Mouse (Mus musculus) layer of hippocampus, postnatal 10 days (tissue): ENCODE results near the gene Card10. TPM values are rescaled to one million over a fixed set of nuclear protein-coding genes. Genes with fewer than 3 reads are reported as not detected.
"Not testable (repeated sequence)": the region's sequence is repeated elsewhere in the genome, so short reads cannot be mapped to it uniquely, and the experiment has no call there.

Experiments
- DNase-seq, 2 experiments: peaks; one replicate each; pipeline ENCODE4 v3.0.0; 2021; ENCODE audit warnings: low spot score in 2 of 2
- long read RNA-seq: library from polyadenylated mRNA; stranded (forward); transcript quantifications from one replicate; pipeline ENCODE4 v2.0.0, GENCODE M21; 2023
- total RNA-seq, 2 experiments: library from RNA; stranded (reverse); gene quantifications; 2 replicates each; pipeline ENCODE4 v1.2.3; 2021

Card10 gene
- total RNA-seq: 1 to 10 TPM; 5.8 to 6.0 TPM
- long read RNA-seq: 0 reads

DNA sequence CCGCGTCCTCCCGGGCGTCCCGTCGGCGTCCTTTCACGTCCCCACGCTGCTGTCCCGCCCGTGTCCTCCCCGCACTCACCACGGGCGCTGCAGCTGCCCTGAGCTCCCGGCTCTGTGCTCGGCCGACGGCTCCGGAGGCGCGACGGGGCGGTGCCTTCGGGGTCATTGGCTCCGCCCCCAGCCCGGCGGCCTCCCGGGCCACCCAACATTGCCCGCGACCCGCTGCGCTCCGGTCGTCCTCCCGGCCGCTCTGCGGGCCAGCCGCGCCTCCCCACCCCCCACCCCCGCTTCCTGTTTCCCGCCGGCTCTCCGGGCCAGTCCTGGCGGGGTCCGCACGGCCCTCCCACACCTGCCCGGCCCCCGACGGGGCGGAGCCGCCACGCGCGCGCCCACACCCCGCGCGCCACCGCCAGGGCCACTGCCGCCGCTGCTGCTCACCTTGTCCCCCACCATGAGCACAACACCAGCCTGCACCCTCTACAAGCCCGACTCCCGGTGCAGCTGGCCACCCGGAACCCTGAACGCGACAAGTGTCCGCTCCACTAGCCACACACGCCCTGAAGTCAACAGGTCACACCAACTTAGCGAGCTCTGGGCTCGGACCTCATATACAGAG lies at the start of gene Card10:
TSS of gene Card10 (minus strand) at position 267 of the 616 bp plus-strand sequence.
- no peak for DNase-seq

DNA sequence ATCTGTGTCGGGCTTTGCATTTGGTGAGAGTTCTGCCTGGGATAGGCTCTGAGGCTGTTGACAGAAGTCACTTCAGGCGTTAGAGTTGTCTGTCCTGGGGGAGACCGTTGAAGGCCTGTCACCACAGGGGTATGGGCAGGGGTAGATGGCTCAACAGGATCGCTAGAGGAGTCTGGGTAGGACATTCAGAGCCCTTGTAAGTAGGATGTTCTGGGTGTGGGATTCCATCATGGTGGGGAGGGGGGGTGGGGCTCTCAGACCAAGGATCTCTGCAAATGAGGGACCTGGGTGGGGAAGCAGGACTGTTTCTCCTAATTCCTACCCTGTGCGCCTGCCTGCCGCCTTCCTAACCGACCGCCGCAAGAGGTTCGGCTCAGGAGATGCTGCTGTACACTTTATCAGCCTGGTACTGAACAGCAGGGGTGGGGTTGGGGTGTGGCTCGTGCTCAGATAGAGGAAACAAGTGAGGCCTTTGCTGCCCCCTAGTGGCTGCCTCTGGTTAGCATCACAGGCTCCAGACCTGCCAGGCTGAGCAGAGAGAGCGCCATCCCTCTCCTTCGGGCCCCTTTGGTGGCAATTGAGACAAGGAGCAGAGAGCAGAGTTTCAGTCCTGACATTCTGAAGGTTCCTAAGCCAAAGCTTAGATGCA lies 48.8 kb upstream of the Card10 start:
- DNase-seq: peak; percentile 95 to 96

GRCm38 (mm10) chr15:78850944-78851343 lies 48.1 kb upstream of the Card10 start:
- no peak for DNase-seq

- no peak for DNase-seq
These were observed 47.4 kb upstream of the Card10 start for GRCm38 (mm10) chr15:78850059-78850824.

DNA sequence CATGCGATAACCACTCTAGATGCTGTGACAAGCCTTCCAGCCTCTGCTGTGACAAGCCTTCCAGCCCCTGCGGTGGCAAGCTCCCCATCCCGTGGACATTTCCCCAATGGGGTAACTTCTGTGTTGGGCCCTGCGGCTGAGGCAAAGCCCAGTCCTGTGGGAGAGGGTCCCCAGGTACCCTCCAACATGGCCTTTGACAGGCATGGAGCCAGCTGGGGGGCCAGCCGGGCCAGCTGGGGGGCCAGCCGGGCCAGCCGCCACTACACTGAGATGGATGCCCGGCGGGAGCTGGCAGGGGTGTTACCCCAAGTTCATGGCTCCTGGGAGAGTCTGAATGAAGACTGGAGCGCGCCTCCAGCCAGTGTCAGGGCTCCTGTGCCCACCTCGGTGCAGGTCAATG lies 46.6 kb upstream of the Card10 start:
- DNase-seq: no peak

DNA sequence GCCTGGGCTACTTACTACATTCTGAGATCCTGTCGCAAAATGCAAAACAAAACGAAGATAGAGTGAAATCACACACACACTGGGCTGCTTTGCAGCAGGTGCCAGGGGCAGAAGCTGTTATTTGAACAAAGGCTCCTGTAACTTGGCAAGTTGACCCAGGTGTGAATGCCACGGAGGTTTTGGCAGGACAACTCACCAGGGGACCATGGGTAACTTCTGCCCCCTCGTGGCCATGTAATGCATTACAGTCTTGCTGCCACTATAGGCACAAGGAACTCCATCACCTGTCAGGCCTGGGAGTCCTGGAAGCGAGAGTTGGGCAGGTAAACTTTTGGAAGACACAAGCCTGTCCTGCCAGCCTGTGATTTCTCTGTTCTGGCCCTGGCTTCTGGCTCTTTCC lies 45.6 kb upstream of the Card10 start:
- DNase-seq: peak; percentile 84

DNA sequence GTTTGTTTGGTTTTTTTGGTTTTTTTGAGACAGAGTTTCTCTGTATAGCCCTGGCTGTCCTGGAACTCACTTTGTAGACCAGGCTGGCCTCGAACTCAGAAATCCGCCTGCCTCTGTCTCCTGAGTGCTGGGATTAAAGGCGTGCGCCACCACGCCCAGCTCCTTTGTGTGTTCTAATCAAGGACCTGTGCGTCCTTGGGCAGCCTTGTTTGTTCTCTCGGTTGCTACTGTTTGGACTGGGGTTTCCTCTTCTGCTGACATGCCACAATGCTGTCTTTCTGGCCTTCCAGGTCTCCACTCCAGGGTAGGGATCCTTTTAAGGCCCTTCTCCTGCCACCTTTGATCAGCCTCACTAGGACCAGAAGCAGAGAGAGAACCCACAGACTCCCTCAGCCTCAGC lies 44.0 kb upstream of the Card10 start:
- DNase-seq: not testable (repeated sequence)

DNA sequence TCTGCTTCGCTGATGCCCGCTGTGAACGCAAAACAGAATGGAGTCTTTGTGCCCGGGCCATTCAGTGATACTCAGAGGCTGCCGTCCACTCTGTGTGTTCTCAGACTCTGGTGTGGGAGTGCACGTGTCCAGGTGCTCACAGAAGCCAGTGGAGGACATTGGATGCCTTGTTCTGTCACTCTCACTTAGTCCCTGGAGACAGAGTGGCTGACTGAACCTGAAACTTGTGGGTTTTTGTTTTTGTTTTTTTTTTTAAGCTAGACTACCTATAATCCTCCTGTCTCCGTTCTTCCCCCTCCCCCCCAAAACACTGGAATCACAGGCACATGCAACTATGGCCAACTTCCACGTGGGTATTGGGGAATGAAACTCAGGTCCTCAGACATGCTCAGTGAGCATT lies 43.5 kb upstream of the Card10 start:
- no peak for DNase-seq

- no peak for DNase-seq
These were observed 43.0 kb upstream of the Card10 start for GRCm38 (mm10) chr15:78845867-78846266.

DNA sequence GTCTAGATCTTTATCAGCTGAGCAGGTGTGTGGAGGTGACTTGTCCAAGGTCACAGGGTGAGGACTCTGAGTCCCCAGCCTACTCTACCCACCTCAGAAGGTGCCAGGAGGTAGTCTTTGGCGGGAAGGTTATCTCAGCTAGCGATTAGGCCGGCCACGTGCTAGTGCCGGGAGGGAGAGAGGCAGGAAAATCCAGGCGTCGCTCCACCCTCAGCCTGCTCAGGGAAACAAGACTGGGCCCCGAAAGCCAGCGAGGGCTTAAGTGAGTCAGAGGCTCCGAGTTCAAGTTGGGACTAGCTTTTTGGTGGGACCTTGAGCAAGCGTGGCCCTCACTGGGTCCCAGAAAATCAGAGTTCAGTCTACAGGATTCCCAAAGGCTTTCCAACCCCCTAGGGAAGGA lies 42.5 kb upstream of the Card10 start:
- no peak for DNase-seq

DNA sequence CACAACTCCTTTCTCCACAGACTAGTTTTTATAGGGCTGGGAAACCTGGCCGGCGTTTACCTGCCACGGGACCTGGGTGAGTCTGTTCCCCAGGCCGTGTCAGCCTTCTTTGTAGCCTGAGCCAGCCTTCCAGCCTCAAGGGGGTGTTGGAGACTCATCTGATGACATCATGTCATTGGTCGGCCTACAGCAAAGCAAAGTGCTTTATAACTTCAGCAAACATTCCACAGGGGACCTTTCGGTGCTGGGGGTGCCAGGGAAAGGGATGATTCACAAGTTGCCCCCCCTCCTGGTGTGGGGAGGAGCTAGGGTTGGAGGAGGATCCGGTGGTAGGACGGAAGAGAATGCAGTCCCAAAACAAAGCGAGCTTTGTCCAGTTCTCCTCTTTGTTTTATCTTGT lies 41.9 kb upstream of the Card10 start:
- DNase-seq: no peak

- no peak for DNase-seq
These were observed 41.0 kb upstream of the Card10 start for GRCm38 (mm10) chr15:78843581-78844469.

- peak in 1 of 2 experiments; percentile 61 for DNase-seq
These were observed 39.7 kb upstream of the Card10 start, which contains the start of gene Cdc42ep1 for GRCm38 (mm10) chr15:78842371-78843163. Cdc42ep1 (plus strand) TSS chr15:78842624.

- DNase-seq: no peak
These were observed 38.4 kb upstream of the Card10 start for GRCm38 (mm10) chr15:78841161-78841790.

GRCm38 (mm10) chr15:78840751-78841150 lies 37.9 kb upstream of the Card10 start:
- DNase-seq: no peak

DNA sequence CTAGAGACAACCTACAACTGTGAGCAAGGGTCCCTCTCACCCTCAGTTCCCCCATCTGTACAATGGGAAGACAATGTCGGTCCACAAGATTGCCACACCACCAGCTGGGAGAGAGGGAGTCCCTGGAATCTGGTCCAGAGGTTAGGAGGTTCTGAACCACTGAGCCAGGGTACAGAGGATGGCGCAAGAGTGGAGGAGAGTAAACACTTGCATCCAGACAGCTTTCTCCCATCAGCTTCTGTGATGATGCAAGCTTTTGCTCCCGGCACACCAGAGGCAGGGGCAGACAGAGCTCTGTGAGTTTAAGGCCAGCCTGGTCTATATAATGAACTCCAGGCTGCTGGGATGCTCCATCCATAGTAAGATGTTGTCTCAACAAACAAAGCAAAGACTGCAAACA lies 37.4 kb upstream of the Card10 start:
- DNase-seq: no peak

DNA sequence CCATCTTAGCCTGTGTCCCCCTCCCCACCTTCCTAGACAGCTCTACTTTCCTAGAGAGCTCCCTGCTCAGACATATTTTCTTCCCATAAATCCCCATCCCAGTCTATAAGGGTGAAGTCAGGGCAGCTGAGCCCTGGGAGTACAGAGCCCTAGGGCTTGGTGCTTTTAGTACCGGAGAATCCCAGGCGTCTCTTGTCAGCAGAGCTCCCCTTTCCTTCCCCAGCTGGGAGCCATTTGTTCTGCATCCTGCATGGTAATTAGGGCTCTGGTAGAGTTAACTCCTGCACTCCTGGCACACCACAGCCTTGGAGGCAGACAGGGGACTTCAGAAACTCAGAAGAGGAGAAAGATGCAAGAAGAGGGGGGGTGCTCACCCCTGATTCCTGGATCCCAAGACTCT lies 36.9 kb upstream of the Card10 start:
- DNase-seq: no peak

- DNase-seq: no peak
These were observed 33.3 kb upstream of the Card10 start for GRCm38 (mm10) chr15:78836086-78836621.

GRCm38 (mm10) chr15:78835200-78836085 lies 32.6 kb upstream of the Card10 start:
- peak in 1 of 2 experiments; percentile 66 for DNase-seq
